Mouse (Mus musculus) heart, embryonic 12.5 days (tissue): ENCODE measurements around the gene Fbxw10. TPM values are rescaled to one million over a fixed set of nuclear protein-coding genes. Genes with fewer than 3 reads are reported as not detected.
A peak's percentile ranks its signal among the peaks of the same experiment; 100 is the strongest.

ENCODE experiments used
- ATAC-seq: fragments of 200-750 bp; cut with Nextera tagmentation; 2 replicates; pipeline ENCODE4 v1.8.0; 2017; ENCODE audit warnings: moderate TSS enrichment, moderate library complexity; ENCODE audit not compliant: insufficient number of reproducible peaks, low FRiP score
- H3K27ac ChIP-seq: fragments of 300-500 bp; sonication (generic); 2 replicates; pipeline ENCODE4 v1.5.1; 2016; ENCODE audit warnings: mild to moderate bottlenecking, moderate library complexity; ENCODE audit not compliant: poor library complexity, severe bottlenecking
- H3K27me3 ChIP-seq: fragments of 300-500 bp; sonication (generic); replicated peaks from 2 replicates; pipeline ENCODE4 v1.6.1; 2016; ENCODE audit warnings: mild to moderate bottlenecking, moderate library complexity
- H3K36me3 ChIP-seq: fragments of 300-500 bp; sonication (generic); 2 replicates; pipeline ENCODE4 v1.6.1; 2016; ENCODE audit warnings: mild to moderate bottlenecking, moderate library complexity
- H3K4me1 ChIP-seq: fragments of 300-500 bp; sonication (generic); replicated peaks from 2 replicates; pipeline ENCODE4 v1.6.1; 2016; ENCODE audit warnings: mild to moderate bottlenecking
- H3K4me2 ChIP-seq: fragments of 300-500 bp; sonication (generic); 2 replicates; pipeline ENCODE4 v1.6.1; 2016; ENCODE audit warnings: mild to moderate bottlenecking, moderate library complexity
- H3K4me3 ChIP-seq: fragments of 300-500 bp; sonication (generic); 2 replicates; pipeline ENCODE4 v1.5.1; 2016; ENCODE audit warnings: mild to moderate bottlenecking
- H3K9ac ChIP-seq: fragments of 300-500 bp; sonication (generic); 2 replicates; pipeline ENCODE4 v1.6.1; 2016; ENCODE audit warnings: mild to moderate bottlenecking, moderate library complexity
- H3K9me3 ChIP-seq: fragments of 300-500 bp; sonication (generic); replicated peaks from 2 replicates; pipeline ENCODE4 v1.6.1; 2016; ENCODE audit warnings: mild to moderate bottlenecking, moderate library complexity
- WGBS: fragments of 180-500 bp; shearing (Covaris S2); methylation state at CpG from one replicate; pipeline ENCODE4 v1.1.7; 2016; 5-methylcytosine and 5-hydroxymethylcytosine counted together
- polyA plus RNA-seq: library from polyadenylated mRNA; unstranded; fragments of >200 nt; fragmentation: Nextera tagmentation; extraction: Ambion mirVana; gene quantifications from 2 replicates; pipeline ENCODE4 v1.2.1, GENCODE M21; 2016

The Fbxw10 gene
- polyA plus RNA-seq, 1 experiment from 2014 or later: 0.23 TPM

DNA sequence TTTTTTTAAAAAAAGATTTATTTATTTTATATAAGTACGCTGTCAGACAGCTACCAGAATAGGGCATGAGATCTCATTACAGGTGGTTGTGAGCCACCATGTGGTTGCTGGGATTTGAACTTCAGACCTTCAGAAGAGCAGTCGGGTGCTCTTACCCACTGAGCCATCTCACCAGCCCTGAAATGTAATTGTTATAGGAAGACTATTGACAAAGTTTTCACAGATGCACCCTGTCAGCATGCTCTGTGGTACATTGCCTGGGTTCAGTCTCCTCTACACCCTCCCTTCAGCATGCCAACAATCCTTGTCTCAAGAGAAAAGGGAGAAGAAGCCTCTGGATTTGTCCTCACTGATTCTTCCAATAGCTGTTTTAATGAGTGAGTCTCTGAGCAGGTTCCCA lies 66.3 kb downstream of the Fbxw10 start:
- Histone ChIP-seq H3K27ac (no peak overlapping the region), H3K4me2 (no peak overlapping the region), H3K4me3 (no peak overlapping the region), H3K27me3 (no peaks in the 10 kb centered on the region), H3K4me1 (peaks cover 7% of the 10 kb centered on the region; the same call in 1 of the 2 replicates), H3K9ac (no peak overlapping the region), H3K36me3 (no peaks in the 10 kb centered on the region), H3K9me3 (no peaks in the 10 kb centered on the region)
- no peak for ATAC-seq
- WGBS: 83% methylated on average over 2 of the region's 2 CpGs

DNA sequence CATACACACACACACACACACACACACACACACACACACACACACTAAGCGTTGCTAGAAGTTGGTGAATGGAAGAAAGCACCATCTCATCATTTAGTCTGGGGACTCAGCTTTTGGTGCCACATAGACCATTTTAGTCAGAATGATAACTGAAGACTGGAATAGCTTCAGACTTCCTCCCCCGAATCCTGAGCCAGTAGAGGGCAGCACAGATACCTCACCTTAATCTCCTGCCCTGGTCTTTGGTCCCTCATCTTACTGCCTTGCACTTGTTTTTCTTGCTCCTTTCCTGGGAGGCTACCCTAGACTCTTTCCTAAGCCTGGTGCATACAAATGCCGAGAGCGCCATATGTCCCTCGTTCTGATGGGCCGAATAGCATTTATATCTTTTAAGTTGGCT lies 67.7 kb downstream of the Fbxw10 start:
- Histone ChIP-seq H3K27ac (no peak overlapping the region), H3K27me3 (no peaks in the 10 kb centered on the region), H3K4me2 (no peak overlapping the region), H3K4me1 (peaks cover 7% of the 10 kb centered on the region; the same call in 1 of the 2 replicates), H3K9ac (no peak overlapping the region), H3K9me3 (no peaks in the 10 kb centered on the region), H3K36me3 (no peaks in the 10 kb centered on the region), H3K4me3 (no peak overlapping the region)
- no peak for ATAC-seq
- 55% methylated on average over 6 of the region's 6 CpGs for WGBS

DNA sequence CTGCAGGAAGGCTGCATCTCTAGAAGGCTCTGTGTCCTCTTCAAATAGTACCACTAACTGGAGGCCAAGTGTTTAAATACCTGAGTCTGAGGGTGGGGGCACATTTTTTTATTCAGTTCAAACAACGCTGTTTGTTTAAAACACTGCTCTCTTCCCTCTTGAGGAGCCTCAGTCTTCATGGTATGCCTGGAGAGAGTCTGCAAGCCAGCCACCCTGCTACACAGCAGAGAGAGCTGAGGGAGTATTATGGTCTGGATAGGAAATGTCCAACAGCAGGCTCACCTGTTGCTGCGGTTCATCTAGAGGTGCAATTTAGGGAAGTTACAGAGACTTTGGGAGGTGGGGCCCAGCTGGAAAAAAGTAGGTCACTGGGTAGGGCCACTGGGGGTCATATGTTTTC lies 68.6 kb downstream of the Fbxw10 start:
- Histone ChIP-seq H3K27me3 (no peaks in the 10 kb centered on the region), H3K4me3 (no peak overlapping the region), H3K4me2 (no peak overlapping the region), H3K9me3 (no peaks in the 10 kb centered on the region), H3K36me3 (no peaks in the 10 kb centered on the region), H3K27ac (no peak overlapping the region), H3K4me1 (peaks cover 7% of the 10 kb centered on the region; the same call in 1 of the 2 replicates), H3K9ac (no peak overlapping the region)
- no peak for ATAC-seq
- 88% methylated on average over 2 of the region's 2 CpGs for WGBS

DNA sequence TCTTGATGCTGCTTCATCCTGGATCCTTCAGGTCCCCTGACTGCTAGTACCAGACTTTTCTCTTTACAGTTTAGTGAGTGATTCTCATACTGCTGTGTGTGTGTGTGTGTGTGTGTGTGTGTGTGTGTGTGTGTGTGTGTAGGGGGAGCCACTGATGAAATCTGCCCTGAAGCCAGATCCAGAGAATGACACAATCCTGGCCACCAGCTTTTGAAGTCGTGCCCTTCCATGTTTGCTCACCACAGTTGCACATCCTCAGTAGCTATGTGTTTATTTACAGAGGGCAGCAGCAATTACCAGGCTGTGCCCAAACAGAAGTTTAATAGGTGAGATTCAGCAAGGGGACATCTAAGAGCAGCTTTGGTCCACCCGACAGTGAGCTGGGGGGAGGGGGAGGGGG lies 69.9 kb downstream of the Fbxw10 start:
- H3K4me1 ChIP-seq: peaks cover 4% of the 10 kb centered on the region; the same call in 1 of the 2 replicates
- 19% methylated on average over 2 of the region's 2 CpGs for WGBS
- no peak overlapping the region for H3K9ac ChIP-seq
- H3K27ac ChIP-seq: no peak overlapping the region
- ATAC-seq: no peak
- no peaks in the 10 kb centered on the region for H3K9me3 ChIP-seq
- H3K36me3 ChIP-seq: no peaks in the 10 kb centered on the region
- H3K4me3 ChIP-seq: no peak overlapping the region
- no peak overlapping the region for H3K4me2 ChIP-seq
- no peaks in the 10 kb centered on the region for H3K27me3 ChIP-seq

DNA sequence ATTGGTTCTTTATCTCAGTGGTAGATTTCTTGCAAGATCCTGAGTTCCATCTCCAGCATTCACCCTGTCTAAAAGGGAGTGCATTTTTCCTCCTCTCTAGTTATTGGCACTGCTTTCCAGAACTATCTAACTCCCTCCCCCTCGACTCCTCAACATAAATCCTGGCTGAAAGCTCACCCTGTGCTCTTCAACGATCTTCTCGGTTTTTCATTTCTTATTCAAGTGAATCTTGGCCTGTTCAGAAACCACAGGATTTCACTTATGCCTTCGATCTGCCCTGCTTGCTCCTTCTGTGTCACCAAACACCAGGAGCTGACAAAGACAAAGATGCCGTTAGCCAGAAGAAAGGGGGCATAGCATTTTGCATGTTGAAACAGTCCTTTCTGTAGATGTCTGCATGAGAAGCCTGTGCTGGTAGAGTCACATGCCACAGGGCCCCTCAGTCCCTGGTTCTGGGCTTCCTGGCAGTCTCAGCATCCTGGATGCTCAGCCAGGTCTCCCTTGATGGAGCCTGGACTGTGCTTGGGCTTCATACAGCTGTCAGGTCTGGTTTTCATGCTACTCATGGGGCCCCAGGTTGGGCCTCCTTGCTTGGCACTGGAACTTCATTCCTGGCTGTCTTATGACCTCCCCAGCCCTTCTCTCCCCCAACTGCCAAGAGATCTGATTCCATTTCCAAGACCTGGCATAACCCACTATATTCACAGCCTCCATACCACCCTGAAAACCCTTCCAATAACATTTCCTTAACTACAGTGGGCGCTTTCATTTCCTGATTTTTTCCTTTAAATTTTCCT lies 73.3 kb downstream of the Fbxw10 start:
- no peak for ATAC-seq
- Histone ChIP-seq H3K9ac (no peak overlapping the region), H3K9me3 (no peaks in the 10 kb centered on the region), H3K27me3 (no peaks in the 10 kb centered on the region), H3K4me1 (peaks cover 15% of the 10 kb centered on the region), H3K4me3 (peak overlapping the region; percentile 29; the same call in 1 of the 2 replicates), H3K27ac (peak overlapping the region; percentile 13; the same call in 1 of the 2 replicates), H3K4me2 (peak overlapping the region; percentile 63), H3K36me3 (no peaks in the 10 kb centered on the region)
- WGBS: 75% methylated on average over 6 of the region's 6 CpGs

DNA sequence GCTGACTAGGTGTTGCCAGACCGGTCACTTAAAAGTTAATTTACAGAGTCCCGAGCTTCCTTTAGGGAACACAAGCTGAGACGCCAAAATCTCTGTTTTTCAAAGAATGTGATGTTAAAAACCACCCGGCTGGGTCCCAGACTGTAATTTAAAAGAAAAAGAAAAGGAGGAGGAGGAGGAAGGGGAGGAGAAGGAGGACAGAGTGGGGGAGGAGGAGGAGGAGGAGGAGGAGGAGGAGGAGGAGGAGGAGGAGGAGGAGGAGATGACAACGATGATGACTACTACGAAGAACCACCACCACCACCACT lies 73.8 kb downstream of the Fbxw10 start:
- 32% methylated on average over 6 of the region's 6 CpGs for WGBS
- peaks cover 15% of the 10 kb centered on the region for H3K4me1 ChIP-seq
- H3K4me2 ChIP-seq: peak overlapping the region; percentile 63
- peak overlapping the region; percentile 57; the same call in 1 of the 2 replicates for H3K9ac ChIP-seq
- H3K27me3 ChIP-seq: no peaks in the 10 kb centered on the region
- H3K36me3 ChIP-seq: no peaks in the 10 kb centered on the region
- H3K9me3 ChIP-seq: no peaks in the 10 kb centered on the region
- peak overlapping the region; percentile 13; the same call in 1 of the 2 replicates for H3K27ac ChIP-seq
- H3K4me3 ChIP-seq: peak overlapping the region; percentile 29
- ATAC-seq: no peak; the same call in 1 of the 2 replicates

DNA sequence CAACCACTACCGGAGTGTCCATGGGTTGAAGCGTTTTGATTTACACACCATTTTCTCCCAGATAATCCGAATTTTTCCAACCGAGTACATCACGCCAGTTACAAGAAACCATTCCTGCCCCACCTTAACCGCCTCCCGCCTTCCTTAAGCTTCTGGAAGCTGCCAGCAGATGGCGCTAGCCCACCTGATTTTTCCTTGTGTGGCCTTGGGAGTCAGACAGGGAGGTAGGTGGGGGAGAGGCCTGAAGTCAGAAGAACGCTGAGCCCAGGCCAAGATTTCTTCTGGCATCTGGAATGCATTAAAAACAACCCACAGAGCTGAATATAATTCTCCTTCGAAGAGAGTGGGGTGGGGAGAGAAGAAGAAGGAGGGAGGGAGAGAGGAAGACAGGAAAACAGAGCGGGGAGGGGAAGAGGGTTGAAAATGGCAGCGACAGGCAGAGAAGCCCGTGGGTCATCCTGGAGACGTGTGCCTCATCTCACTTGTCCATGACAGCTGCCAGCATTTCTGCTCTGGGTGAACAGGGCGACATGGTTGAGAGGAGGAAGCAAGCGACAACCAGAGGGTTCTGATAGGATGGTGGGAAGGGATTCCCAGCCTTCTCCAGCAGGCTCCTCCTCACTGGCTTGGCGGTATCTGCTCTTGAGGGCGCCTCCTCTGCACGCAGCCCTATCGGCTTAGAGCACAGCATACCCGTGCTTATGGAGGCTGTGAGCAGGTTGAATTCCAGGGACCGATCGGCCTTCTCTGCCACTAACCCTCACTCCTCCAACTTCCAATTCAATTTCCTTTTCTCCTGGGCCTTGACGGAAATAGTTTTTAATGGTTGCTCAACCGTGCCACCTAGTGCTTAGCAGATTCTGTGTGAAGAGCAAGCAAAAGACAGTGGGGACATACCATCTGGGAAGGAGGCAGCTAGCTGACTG lies 74.4 kb downstream of the Fbxw10 start:
- Histone ChIP-seq H3K4me2 (peak overlapping the region; percentile 63), H3K27ac (peak overlapping the region; percentile 74), H3K4me3 (peak overlapping the region; percentile 29), H3K36me3 (no peaks in the 10 kb centered on the region), H3K9me3 (no peaks in the 10 kb centered on the region), H3K9ac (peak overlapping the region; percentile 57), H3K4me1 (peaks cover 15% of the 10 kb centered on the region), H3K27me3 (no peaks in the 10 kb centered on the region)
- peak; percentile 85 for ATAC-seq
- WGBS: 14% methylated on average over 25 of the region's 25 CpGs

DNA sequence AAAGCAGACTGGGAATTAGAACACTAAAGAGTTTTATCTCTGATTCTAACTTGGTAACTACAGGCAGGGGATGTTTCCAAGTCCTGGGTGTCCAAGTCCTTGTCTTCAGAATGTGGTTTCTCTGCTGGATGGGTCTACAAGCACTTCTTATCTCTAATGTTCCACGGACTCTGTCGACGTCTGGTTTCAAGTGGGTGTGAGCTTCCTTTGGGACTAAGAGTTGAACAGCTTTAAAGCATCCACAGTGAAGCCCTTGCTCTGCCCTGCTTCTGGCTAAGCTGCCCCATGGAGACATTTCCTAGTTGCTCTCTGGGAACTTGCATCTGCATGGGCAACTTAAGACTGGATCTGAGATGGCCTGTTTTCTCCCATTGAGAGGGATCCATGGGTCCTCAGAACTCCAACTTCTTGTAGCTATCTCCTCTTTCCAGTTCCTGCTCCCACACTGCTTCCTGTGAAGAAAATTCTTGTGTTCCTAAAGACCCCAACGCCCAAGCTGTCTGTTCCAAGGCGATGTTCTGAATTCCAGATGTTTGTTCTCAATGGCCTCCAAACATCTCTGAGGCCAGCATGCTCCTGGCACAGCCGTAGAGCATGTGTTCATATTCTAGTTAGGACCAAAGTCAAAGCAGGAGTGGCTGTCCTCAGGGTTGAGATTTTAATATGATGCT lies 77.4 kb downstream of the Fbxw10 start:
- no peak for ATAC-seq
- no peak overlapping the region for H3K27ac ChIP-seq
- 34% methylated on average over 6 of the region's 6 CpGs for WGBS

More for the DNA sequence above, 77.4 kb downstream of the Fbxw10 start:
- H3K4me2 ChIP-seq: no peak overlapping the region; the same call in 1 of the 2 replicates
- 0 out of 2 replicates have a peak, but pooled peaks cover 4% of the 10 kb centered on the region for H3K9me3 ChIP-seq
- no peaks in the 10 kb centered on the region for H3K27me3 ChIP-seq
- H3K4me3 ChIP-seq: no peak overlapping the region
- no peak overlapping the region for H3K9ac ChIP-seq
- H3K36me3 ChIP-seq: no peaks in the 10 kb centered on the region
- H3K4me1 ChIP-seq: peaks cover 15% of the 10 kb centered on the region

Other genes starting within 250 kb of the Fbxw10 start
- gene Lrrc75a, start 198.5 kb upstream of the Fbxw10 start, polyA plus RNA-seq: 18.6 and 19.6 TPM in 2 replicates
- gene Mmgt2, start 198.4 kb upstream of the Fbxw10 start, polyA plus RNA-seq: 51.0 and 58.3 TPM in 2 replicates
- 6.3 and 6.4 TPM in 2 replicates for gene Zfp287, start 115.2 kb upstream of the Fbxw10 start, polyA plus RNA-seq
- not detected in 2 replicates for gene Gm10428, start 94.0 kb upstream of the Fbxw10 start, polyA plus RNA-seq
- 10.6 and 11.0 TPM in 2 replicates for gene Zfp286, start 57.6 kb upstream of the Fbxw10 start, polyA plus RNA-seq
- 5.4 and 6.0 TPM in 2 replicates for gene Trim16, start 26.8 kb upstream of the Fbxw10 start, polyA plus RNA-seq
- 48.0 and 50.6 TPM in 2 replicates for gene Tvp23b, start 32.4 kb downstream of the Fbxw10 start, polyA plus RNA-seq
- 0.28 TPM in 1 of 2 replicates, not detected in the other for gene Cdrt4, start 104.1 kb downstream of the Fbxw10 start, polyA plus RNA-seq
- gene Tekt3, start 214.6 kb downstream of the Fbxw10 start, polyA plus RNA-seq: not detected in 2 replicates